Mouse (Mus musculus) stomach, embryonic 14.5 days (tissue): ENCODE data around the gene Vps13a. TPM values are rescaled to one million over a fixed set of nuclear protein-coding genes. Genes with fewer than 3 reads are reported as not detected.

Experiments
- ATAC-seq: fragments of 200-750 bp; cut with Nextera tagmentation; 2 replicates; pipeline ENCODE4 v1.8.0; 2017; ENCODE audit warnings: low read depth, moderate TSS enrichment; ENCODE audit not compliant: insufficient number of reproducible peaks, insufficient read depth, low FRiP score
- H3K27ac ChIP-seq: fragments of 300-500 bp; sonication (generic); 2 replicates; pipeline ENCODE4 v1.5.1; 2014; ENCODE audit warnings: mild to moderate bottlenecking, low read length, moderate library complexity, mixed read lengths
- H3K27me3 ChIP-seq: fragments of 300-500 bp; sonication (generic); 2 replicates; pipeline ENCODE4 v1.6.1; 2014; ENCODE audit warnings: low read length, control low read depth, mixed read lengths; ENCODE audit not compliant: control insufficient read depth, insufficient read depth
- H3K36me3 ChIP-seq: fragments of 300-500 bp; sonication (generic); 2 replicates; pipeline ENCODE4 v1.6.1; 2014; ENCODE audit warnings: mild to moderate bottlenecking, control low read depth, low read length, moderate library complexity, mixed read lengths; ENCODE audit not compliant: control insufficient read depth, insufficient read depth
- H3K4me1 ChIP-seq: fragments of 300-500 bp; sonication (generic); 2 replicates; pipeline ENCODE4 v1.6.1; 2014; ENCODE audit warnings: low read length, control low read depth, mixed read lengths; ENCODE audit not compliant: control insufficient read depth, insufficient read depth
- H3K4me2 ChIP-seq: fragments of 300-500 bp; sonication (generic); replicated peaks from 2 replicates; pipeline ENCODE4 v1.6.1; 2014; ENCODE audit warnings: low read depth, low read length, control low read depth
- H3K4me3 ChIP-seq: fragments of 300-500 bp; sonication (generic); 2 replicates; pipeline ENCODE4 v1.5.1; 2014; ENCODE audit warnings: low read depth, low read length, control low read depth
- H3K9ac ChIP-seq: fragments of 300-500 bp; sonication (generic); replicated peaks from 2 replicates; pipeline ENCODE4 v1.6.1; 2014; ENCODE audit warnings: low read depth, mild to moderate bottlenecking, control low read depth, low read length, moderate library complexity, mixed read lengths
- H3K9me3 ChIP-seq: fragments of 300-500 bp; sonication (generic); 2 replicates; pipeline ENCODE4 v1.6.1; 2016; ENCODE audit warnings: low read depth, low read length, control low read depth; ENCODE audit not compliant: control insufficient read depth
- WGBS: fragments of 180-500 bp; shearing (Covaris S2); extraction: QIAGEN DNeasy Blood & Tissue Kit; methylation state at CpG from one replicate; pipeline ENCODE4 v1.1.7; 2014; 5-methylcytosine and 5-hydroxymethylcytosine counted together
- polyA plus RNA-seq: library from polyadenylated mRNA; unstranded; fragments of >200 nt; fragmentation: Nextera tagmentation; extraction: Ambion mirVana; gene quantifications from 2 replicates; pipeline ENCODE4 v1.2.1, GENCODE M21; 2014

Vps13a gene
- polyA plus RNA-seq, 1 experiment from 2014 or later, result 20.8 TPM

- Histone ChIP-seq H3K27ac (no peak overlapping the region), H3K36me3 (no peaks in the 10 kb centered on the region), H3K27me3 (no peaks in the 10 kb centered on the region), H3K4me2 (no peak overlapping the region), H3K4me3 (no peak overlapping the region), H3K9me3 (no peaks in the 10 kb centered on the region), H3K4me1 (no peaks in the 10 kb centered on the region), H3K9ac (no peak overlapping the region)
- ATAC-seq, result no peak
- 78% methylated on average over 4 of the region's 4 CpGs for WGBS
These were observed 157.6 kb downstream of the Vps13a start for GRCm38 (mm10) chr19:16623154-16623553.

GRCm38 (mm10) chr19:16607634-16608033 is 173.1 kb downstream of the Vps13a start:
- no peak for ATAC-seq
- WGBS, result 78% methylated on average over 6 of the region's 6 CpGs

GRCm38 (mm10) chr19:16602026-16602425 is 178.7 kb downstream of the Vps13a start:
- ATAC-seq, result no peak
- Histone ChIP-seq H3K4me2 (no peak overlapping the region), H3K9ac (no peak overlapping the region), H3K27me3 (no peaks in the 10 kb centered on the region), H3K9me3 (no peaks in the 10 kb centered on the region), H3K36me3 (no peaks in the 10 kb centered on the region), H3K4me3 (no peak overlapping the region), H3K4me1 (peaks cover 24% of the 10 kb centered on the region), H3K27ac (no peak overlapping the region)
- WGBS, result 89% methylated on average over 8 of the region's 8 CpGs

More at GRCm38 (mm10) chr19:16607634-16608033, 173.1 kb downstream of the Vps13a start:
- no peak overlapping the region for H3K9ac ChIP-seq
- no peaks in the 10 kb centered on the region for H3K4me1 ChIP-seq
- no peak overlapping the region for H3K4me3 ChIP-seq
- H3K27ac ChIP-seq, result no peak overlapping the region
- H3K9me3 ChIP-seq, result no peaks in the 10 kb centered on the region
- H3K27me3 ChIP-seq, result no peaks in the 10 kb centered on the region
- H3K36me3 ChIP-seq, result no peaks in the 10 kb centered on the region
- H3K4me2 ChIP-seq, result no peak overlapping the region

GRCm38 (mm10) chr19:16599298-16599970 is 181.3 kb downstream of the Vps13a start:
- no peaks in the 10 kb centered on the region for H3K9me3 ChIP-seq
- H3K4me1 ChIP-seq, result peaks cover 26% of the 10 kb centered on the region
- no peak overlapping the region for H3K4me3 ChIP-seq
- H3K27me3 ChIP-seq, result no peaks in the 10 kb centered on the region
- no peak overlapping the region for H3K27ac ChIP-seq
- peak overlapping the region; percentile 26 for H3K4me2 ChIP-seq
- no peaks in the 10 kb centered on the region for H3K36me3 ChIP-seq
- ATAC-seq, result peak; percentile 79
- no peak overlapping the region for H3K9ac ChIP-seq
- WGBS, result 19% methylated on average over 9 of the region's 9 CpGs

- no peaks in the 10 kb centered on the region for H3K36me3 ChIP-seq
- H3K4me1 ChIP-seq, result peaks cover 26% of the 10 kb centered on the region
- H3K4me3 ChIP-seq, result no peak overlapping the region
- WGBS, result 21% methylated on average over 11 of the region's 11 CpGs
- H3K27me3 ChIP-seq, result no peaks in the 10 kb centered on the region
- H3K4me2 ChIP-seq, result peak overlapping the region; percentile 26
- H3K9me3 ChIP-seq, result no peaks in the 10 kb centered on the region
- no peak overlapping the region; the same call in 1 of the 2 replicates for H3K27ac ChIP-seq
- H3K9ac ChIP-seq, result no peak overlapping the region
- ATAC-seq, result peak; percentile 70; the same call in 1 of the 2 replicates
These were observed 182.0 kb downstream of the Vps13a start for GRCm38 (mm10) chr19:16598653-16599297.

GRCm38 (mm10) chr19:16597216-16597615 is 183.5 kb downstream of the Vps13a start:
- no peak for ATAC-seq
- WGBS, result 62% methylated on average over 6 of the region's 6 CpGs

GRCm38 (mm10) chr19:16593975-16594317 is 186.8 kb downstream of the Vps13a start:
- Histone ChIP-seq H3K27ac (no peak overlapping the region), H3K4me2 (no peak overlapping the region), H3K9ac (no peak overlapping the region), H3K4me3 (no peak overlapping the region), H3K36me3 (no peaks in the 10 kb centered on the region), H3K27me3 (no peaks in the 10 kb centered on the region), H3K4me1 (peaks cover 19% of the 10 kb centered on the region), H3K9me3 (no peaks in the 10 kb centered on the region)
- ATAC-seq, result no peak

More at GRCm38 (mm10) chr19:16597216-16597615, 183.5 kb downstream of the Vps13a start:
- Histone ChIP-seq H3K9ac (no peak overlapping the region), H3K27me3 (no peaks in the 10 kb centered on the region), H3K4me2 (no peak overlapping the region), H3K4me1 (peaks cover 26% of the 10 kb centered on the region), H3K9me3 (no peaks in the 10 kb centered on the region), H3K4me3 (no peak overlapping the region), H3K27ac (no peak overlapping the region), H3K36me3 (no peaks in the 10 kb centered on the region)

- Histone ChIP-seq H3K4me1 (peaks cover 13% of the 10 kb centered on the region), H3K9me3 (no peaks in the 10 kb centered on the region), H3K36me3 (no peaks in the 10 kb centered on the region), H3K27ac (no peak overlapping the region), H3K4me2 (no peak overlapping the region), H3K27me3 (no peaks in the 10 kb centered on the region), H3K9ac (no peak overlapping the region), H3K4me3 (no peak overlapping the region)
- ATAC-seq, result no peak
- 82% methylated on average over 7 of the region's 7 CpGs for WGBS
These were observed 187.3 kb downstream of the Vps13a start for GRCm38 (mm10) chr19:16593256-16593974.
